In the genomic region with DNA sequence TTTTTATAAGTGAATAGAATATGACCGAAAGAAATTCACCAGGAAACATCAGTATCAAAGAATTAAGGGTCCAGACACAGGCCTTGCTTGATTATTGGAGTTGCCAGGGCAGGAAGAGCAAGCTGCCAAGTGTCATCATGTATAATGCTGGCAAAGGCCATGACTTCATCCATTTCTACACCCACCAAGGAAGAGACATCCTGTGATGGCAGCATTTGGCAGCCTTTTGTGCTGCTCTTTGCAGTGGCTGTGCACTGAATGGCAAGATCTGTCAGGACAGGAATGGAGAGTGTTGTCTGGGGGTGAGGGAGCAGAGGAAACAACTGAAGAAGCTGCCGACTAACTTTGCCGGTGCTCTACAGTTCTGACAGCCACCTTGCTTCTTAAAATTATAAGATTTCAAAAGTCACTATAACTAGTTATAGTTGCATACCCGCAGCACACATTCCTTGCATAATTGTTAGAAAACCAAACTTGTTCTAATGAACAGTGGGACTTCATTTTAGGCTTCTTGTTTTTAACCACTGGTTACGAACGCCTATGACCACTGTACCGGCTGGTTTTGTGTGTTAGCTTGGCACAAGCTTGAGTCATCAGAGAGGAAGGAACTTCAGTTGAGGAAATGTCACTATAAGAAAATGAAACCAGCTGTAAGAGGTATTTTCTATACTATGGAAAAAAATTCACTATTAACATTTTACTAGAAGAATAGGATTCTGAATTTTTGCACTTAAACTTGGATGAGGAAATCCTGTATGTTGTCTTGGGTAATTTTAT, we compare ENCODE assay signal across 25 mouse cellular contexts.
DNase-seq lines count a peak whose midpoint lies in the region; ATAC-seq and TF ChIP-seq lines count a peak whose summit lies in the region.
"Had no signal": no experiment of that assay in that cellular context is flagged by ENCODE, and none has a peak within 500 bp of the region (broad histone marks: within the 10 kb centered on the region; RNA-seq: fewer than 3 reads in every experiment).

No protein-coding gene starts in this region.

- 0 out of 2 replicates have a peak overlapping the region, but pooled peaks have one; percentile 39 for H3K27ac ChIP-seq in layer of hippocampus, adult 2 months
- H3K27ac ChIP-seq in limb, embryonic 10.5 days, result no peak overlapping the region
- H3K27ac ChIP-seq: embryonic facial prominence, embryonic 10.5 days; forebrain, embryonic 15.5 days; heart, adult 2 months; heart, embryonic 13.5 days; hindbrain, embryonic 15.5 days; limb, embryonic 12.5 days; neural tube, embryonic 13.5 days had no signal

- no peak overlapping the region for H3K4me3 ChIP-seq in layer of hippocampus, adult 2 months
- H3K4me3 ChIP-seq in limb, embryonic 10.5 days, result no peak overlapping the region
- H3K4me3 ChIP-seq: embryonic facial prominence, embryonic 10.5 days; forebrain, embryonic 15.5 days; heart, adult 2 months; heart, embryonic 13.5 days; hindbrain, embryonic 15.5 days; limb, embryonic 12.5 days; neural tube, embryonic 13.5 days had no signal

- no peaks in the 10 kb centered on the region for H3K9me3 ChIP-seq in limb, embryonic 10.5 days (replicated peaks)
- H3K9me3 ChIP-seq: embryonic facial prominence, embryonic 10.5 days; forebrain, embryonic 15.5 days; heart, embryonic 13.5 days; hindbrain, embryonic 15.5 days; limb, embryonic 12.5 days; neural tube, embryonic 13.5 days had no signal

- WGBS in limb, embryonic 10.5 days, result 92% methylated on average over 7 of the region's 7 CpGs

- no peaks in the 10 kb centered on the region for H3K27me3 ChIP-seq in limb, embryonic 10.5 days (ENCODE audit: low read depth, poor library complexity, severe bottlenecking)
- H3K27me3 ChIP-seq: forebrain, embryonic 15.5 days; heart, embryonic 13.5 days; hindbrain, embryonic 15.5 days; limb, embryonic 12.5 days; neural tube, embryonic 13.5 days had no signal

- DNase-seq in cerebellum, adult 11-12 months, result peak; percentile 17
- no peak for DNase-seq in cerebellum, adult 8-10 months
- no peak for DNase-seq in layer of hippocampus, adult 2 months (ENCODE audit: low spot score in 2 of 2)
- DNase-seq in layer of hippocampus, postnatal 36 days, result no peak
- DNase-seq in brain, embryonic 14.5 days (ENCODE audit: low read depth), result peak; percentile 11
- no peak for DNase-seq in limb, embryonic 10.5 days (ENCODE audit: low spot score)
- no peak for DNase-seq in frontal cortex, postnatal 25 days (ENCODE audit: low spot score in 2 of 2)
- DNase-seq: adrenal gland, adult 2 months; gastrocnemius, postnatal 14 days; heart, adult 2 months; heart, postnatal 14 days; liver, postnatal 0 days; retina, postnatal 1 day; right cerebral cortex, postnatal 25 days; spleen, adult 18-20 months had no signal

- H3K4me1 ChIP-seq in limb, embryonic 10.5 days, result no peaks in the 10 kb centered on the region
- H3K4me1 ChIP-seq: embryonic facial prominence, embryonic 10.5 days; forebrain, embryonic 15.5 days; heart, embryonic 13.5 days; hindbrain, embryonic 15.5 days; limb, embryonic 12.5 days; neural tube, embryonic 13.5 days had no signal

- TF ChIP-seq CTCF in layer of hippocampus, adult 2 months (conservative IDR thresholded peaks at IDR 0.05), result no peak
- no peak for TF ChIP-seq CTCF in brain, embryonic 14.5 days (IDR thresholded peaks at IDR 0.05; ENCODE audit: borderline replicate concordance, extremely low read depth, insufficient read depth, insufficient read length)

- ATAC-seq in hematopoietic stem cell, adult 5-6 weeks (replicated peaks in 1 of 2; ENCODE audit: insufficient read depth in 1 of 2, low FRiP score in 2 of 2, low TSS enrichment in 1 of 2, low read depth in 1 of 2, poor library complexity in 2 of 2, severe bottlenecking in 2 of 2), result peak; percentile 68 to 78; a peak in 3 of 4 replicates
- ATAC-seq: CD4-positive, CD25-positive, alpha-beta regulatory T cell, adult 4 months; forebrain, embryonic 15.5 days; intestine, embryonic 16.5 days; liver, postnatal 0 days; lung, postnatal 0 days had no signal

- no peak for TF ChIP-seq POLR2A in brain, embryonic 14.5 days (IDR thresholded peaks at IDR 0.05; ENCODE audit: borderline replicate concordance, extremely low read depth, insufficient read depth, insufficient read length, poor library complexity, severe bottlenecking)

- no peaks in the 10 kb centered on the region for H3K36me3 ChIP-seq in limb, embryonic 10.5 days
- H3K36me3 ChIP-seq: embryonic facial prominence, embryonic 10.5 days; forebrain, embryonic 15.5 days; heart, embryonic 13.5 days; hindbrain, embryonic 15.5 days; limb, embryonic 12.5 days; neural tube, embryonic 13.5 days had no signal

Comparison
In these comparisons a context has a peak if more than half of its experiments do, and no peak if none do; other contexts are left out.
1. DNase-seq: peak in cerebellum, adult 11-12 months (single experiment) and brain, embryonic 14.5 days (single experiment); none in cerebellum, adult 8-10 months (single experiment), layer of hippocampus, adult 2 months (0 of 2), layer of hippocampus, postnatal 36 days (0 of 2), limb, embryonic 10.5 days (single experiment) and frontal cortex, postnatal 25 days (0 of 2).